Mouse (Mus musculus) small intestine, adult 2 months (tissue): ENCODE measurements around the gene Apoh. TPM values are rescaled to one million over a fixed set of nuclear protein-coding genes. Genes with fewer than 3 reads are reported as not detected.

Source experiments
- H3K27ac ChIP-seq: fragments of 200-500 bp; 2 replicates; pipeline ENCODE4 v1.5.1; 2012; ENCODE audit warnings: low read depth, low read length, control low read depth, inconsistent platforms; ENCODE audit not compliant: insufficient read depth
- H3K27me3 ChIP-seq: fragments of 200-500 bp; 2 replicates; pipeline ENCODE4 v1.6.1; 2012; ENCODE audit warnings: mild to moderate bottlenecking, moderate library complexity, low read length, inconsistent platforms; ENCODE audit not compliant: control insufficient read depth, insufficient read depth
- H3K36me3 ChIP-seq: fragments of 200-500 bp; 2 replicates; pipeline ENCODE4 v1.6.1; 2012; ENCODE audit warnings: mild to moderate bottlenecking, low read length, control low read depth, inconsistent platforms; ENCODE audit not compliant: control insufficient read depth, insufficient read depth
- H3K4me1 ChIP-seq: fragments of 200-500 bp; 2 replicates; pipeline ENCODE4 v1.6.1; 2012; ENCODE audit warnings: low read length, inconsistent platforms, mixed read lengths; ENCODE audit not compliant: control insufficient read depth, insufficient read depth, insufficient read length
- H3K4me3 ChIP-seq: fragments of 200-500 bp; 2 replicates; pipeline ENCODE4 v1.5.1; 2012; ENCODE audit warnings: low read depth, mild to moderate bottlenecking, control low read depth, inconsistent platforms, low read length, moderate library complexity
- CTCF ChIP-seq: fragments of 200-500 bp; IDR thresholded peaks from 2 replicates; pipeline ENCODE4 v1.5.1; 2012; ENCODE audit warnings: low read depth, mild to moderate bottlenecking, control low read depth, inconsistent platforms, low read length, moderate library complexity, mixed read lengths; ENCODE audit not compliant: insufficient replicate concordance, insufficient read length; ENCODE audit errors: extremely low read depth
- POLR2A ChIP-seq: fragments of 200-500 bp; IDR thresholded peaks from 2 replicates; pipeline ENCODE4 v1.6.1; 2012; ENCODE audit warnings: low read depth, mild to moderate bottlenecking, control low read depth, inconsistent platforms, low read length, moderate library complexity
- WGBS: fragments of 180-500 bp; shearing (Covaris S2); methylation state at CpG from one replicate; pipeline ENCODE4 v1.1.7; 2018; 5-methylcytosine and 5-hydroxymethylcytosine counted together
- polyA plus RNA-seq: library from polyadenylated mRNA; depleted of rRNA; stranded (reverse); fragments of >200 nt; gene quantifications from 2 replicates; pipeline ENCODE4 v1.2.3, GENCODE M21; 2012

The Apoh gene
- polyA plus RNA-seq, 1 experiment, result 3.4 TPM

- 68% methylated on average over 5 of the region's 5 CpGs for WGBS
- H3K4me1 ChIP-seq, result peaks cover 21% of the 10 kb centered on the region; the same call in 1 of the 2 replicates
- no peaks in the 10 kb centered on the region for H3K27me3 ChIP-seq
Measured at GRCm38 (mm10) chr11:108333006-108333405, 10.1 kb upstream of the Apoh start.

GRCm38 (mm10) chr11:108333583-108334379, 9.4 kb upstream of the Apoh start:
- H3K4me3 ChIP-seq, result no peak overlapping the region
- H3K27me3 ChIP-seq, result no peaks in the 10 kb centered on the region
- H3K36me3 ChIP-seq, result peaks cover 15% of the 10 kb centered on the region
- H3K27ac ChIP-seq, result no peak overlapping the region
- peaks cover 21% of the 10 kb centered on the region; the same call in 1 of the 2 replicates for H3K4me1 ChIP-seq
- 81% methylated on average over 8 of the region's 8 CpGs for WGBS
- TF ChIP-seq CTCF, result no peak
- no peak for TF ChIP-seq POLR2A

More at GRCm38 (mm10) chr11:108333006-108333405, 10.1 kb upstream of the Apoh start:
- Histone ChIP-seq H3K36me3 (peaks cover 12% of the 10 kb centered on the region; the same call in 1 of the 2 replicates), H3K4me3 (no peak overlapping the region), H3K27ac (no peak overlapping the region)
- no peak for TF ChIP-seq CTCF
- TF ChIP-seq POLR2A, result no peak

- WGBS, result 76% methylated on average over 3 of the region's 3 CpGs
- Histone ChIP-seq H3K27me3 (no peaks in the 10 kb centered on the region), H3K4me3 (no peak overlapping the region), H3K36me3 (peaks cover 16% of the 10 kb centered on the region), H3K4me1 (peaks cover 21% of the 10 kb centered on the region; the same call in 1 of the 2 replicates), H3K27ac (no peak overlapping the region)
- no peak for TF ChIP-seq POLR2A
- no peak for TF ChIP-seq CTCF
Measured at GRCm38 (mm10) chr11:108334658-108335057, 8.5 kb upstream of the Apoh start.

- no peaks in the 10 kb centered on the region for H3K27me3 ChIP-seq
- 74% methylated on average over 4 of the region's 4 CpGs for WGBS
Measured at GRCm38 (mm10) chr11:108335536-108335935, 7.6 kb upstream of the Apoh start.

GRCm38 (mm10) chr11:108336445-108336844, 6.7 kb upstream of the Apoh start:
- 42% methylated on average over 5 of the region's 5 CpGs for WGBS
- Histone ChIP-seq H3K4me1 (peaks cover 15% of the 10 kb centered on the region; the same call in 1 of the 2 replicates), H3K27me3 (no peaks in the 10 kb centered on the region), H3K4me3 (no peak overlapping the region), H3K36me3 (peaks cover 14% of the 10 kb centered on the region), H3K27ac (peak overlapping the region; percentile 9; the same call in 1 of the 2 replicates)
- TF ChIP-seq CTCF (no peak), POLR2A (no peak)

More at GRCm38 (mm10) chr11:108335536-108335935, 7.6 kb upstream of the Apoh start:
- Histone ChIP-seq H3K4me3 (no peak overlapping the region), H3K27ac (no peak overlapping the region), H3K4me1 (peaks cover 21% of the 10 kb centered on the region; the same call in 1 of the 2 replicates), H3K36me3 (peaks cover 15% of the 10 kb centered on the region)
- no peak for TF ChIP-seq CTCF
- TF ChIP-seq POLR2A, result no peak

- peaks cover 13% of the 10 kb centered on the region; the same call in 1 of the 2 replicates for H3K4me1 ChIP-seq
- H3K27me3 ChIP-seq, result no peaks in the 10 kb centered on the region
- no peak overlapping the region for H3K27ac ChIP-seq
- peaks cover 8% of the 10 kb centered on the region for H3K36me3 ChIP-seq
- TF ChIP-seq CTCF, result no peak
- TF ChIP-seq POLR2A, result no peak
- 60% methylated on average over 4 of the region's 4 CpGs for WGBS
- H3K4me3 ChIP-seq, result no peak overlapping the region
Measured at GRCm38 (mm10) chr11:108340293-108340692, 2.9 kb upstream of the Apoh start.

- H3K4me3 ChIP-seq, result peak overlapping the region; percentile 51
Measured at GRCm38 (mm10) chr11:108341783-108342182, 1.4 kb upstream of the Apoh start.

More at GRCm38 (mm10) chr11:108341783-108342182, 1.4 kb upstream of the Apoh start:
- H3K36me3 ChIP-seq, result peaks cover 8% of the 10 kb centered on the region
- TF ChIP-seq POLR2A, result no peak
- TF ChIP-seq CTCF, result no peak
- WGBS, result 21% methylated on average over 8 of the region's 8 CpGs
- peaks cover 5% of the 10 kb centered on the region; the same call in 1 of the 2 replicates for H3K4me1 ChIP-seq
- no peaks in the 10 kb centered on the region for H3K27me3 ChIP-seq
- peak overlapping the region; percentile 21; the same call in 1 of the 2 replicates for H3K27ac ChIP-seq
